Mouse (Mus musculus) forebrain, embryonic 14.5 days (tissue): ENCODE data around the gene Adprh. TPM values are rescaled to one million over a fixed set of nuclear protein-coding genes. Genes with fewer than 3 reads are reported as not detected.

Source experiments
- ATAC-seq: fragments of 200-750 bp; cut with Nextera tagmentation; 2 replicates; pipeline ENCODE4 v1.8.0; 2017; ENCODE audit warnings: mild to moderate bottlenecking, moderate library complexity
- DNase-seq: peaks from one replicate; pipeline ENCODE4 v3.0.0-alpha.2; 2015; ENCODE audit warnings: low spot score
- H3K27ac ChIP-seq: fragments of 300-500 bp; sonication (generic); 2 replicates; pipeline ENCODE4 v1.5.1; 2014; ENCODE audit warnings: low read depth, mild to moderate bottlenecking, control low read depth, low read length, moderate library complexity
- H3K27me3 ChIP-seq: fragments of 300-500 bp; sonication (generic); replicated peaks from 2 replicates; pipeline ENCODE4 v1.6.1; 2014; ENCODE audit warnings: low read length, control low read depth, mixed read lengths; ENCODE audit not compliant: control insufficient read depth, insufficient read depth
- H3K36me3 ChIP-seq: fragments of 300-500 bp; sonication (generic); 2 replicates; pipeline ENCODE4 v1.6.1; 2014; ENCODE audit warnings: low read length, control low read depth; ENCODE audit not compliant: control insufficient read depth, insufficient read depth
- H3K4me1 ChIP-seq: fragments of 300-500 bp; sonication (generic); 2 replicates; pipeline ENCODE4 v1.6.1; 2014; ENCODE audit warnings: antibody characterized with exemption, low read length, control low read depth; ENCODE audit not compliant: control insufficient read depth, insufficient read depth
- H3K4me2 ChIP-seq: fragments of 300-500 bp; sonication (generic); 2 replicates; pipeline ENCODE4 v1.6.1; 2014; ENCODE audit warnings: mild to moderate bottlenecking, control low read depth, low read length
- H3K4me3 ChIP-seq: fragments of 300-500 bp; sonication (generic); 2 replicates; pipeline ENCODE4 v1.5.1; 2014; ENCODE audit warnings: low read depth, low read length, control low read depth
- H3K9ac ChIP-seq: fragments of 300-500 bp; sonication (generic); 2 replicates; pipeline ENCODE4 v1.6.1; 2014; ENCODE audit warnings: mild to moderate bottlenecking, low read length, control low read depth, moderate library complexity
- H3K9me3 ChIP-seq: fragments of 300-500 bp; sonication (generic); replicated peaks from 2 replicates; pipeline ENCODE4 v1.6.1; 2016; ENCODE audit warnings: low read length, control low read depth, mixed read lengths; ENCODE audit not compliant: control insufficient read depth
- WGBS: fragments of 180-500 bp; shearing (Covaris S2); extraction: QIAGEN DNeasy Blood & Tissue Kit; methylation state at CpG from one replicate; pipeline ENCODE4 v1.1.7; 2014; 5-methylcytosine and 5-hydroxymethylcytosine counted together
- polyA plus RNA-seq: library from polyadenylated mRNA; unstranded; fragments of >200 nt; fragmentation: Nextera tagmentation; extraction: Ambion mirVana; gene quantifications from 2 replicates; pipeline ENCODE4 v1.2.1, GENCODE M21; 2014

Gene Adprh
- polyA plus RNA-seq, 1 experiment from 2014 or later: 124 TPM

GRCm38 (mm10) chr16:38439190-38439589, 13.3 kb downstream of the Adprh start:
- DNase-seq: no peak
- 81% methylated on average over 1 of the region's 1 CpGs for WGBS

DNA sequence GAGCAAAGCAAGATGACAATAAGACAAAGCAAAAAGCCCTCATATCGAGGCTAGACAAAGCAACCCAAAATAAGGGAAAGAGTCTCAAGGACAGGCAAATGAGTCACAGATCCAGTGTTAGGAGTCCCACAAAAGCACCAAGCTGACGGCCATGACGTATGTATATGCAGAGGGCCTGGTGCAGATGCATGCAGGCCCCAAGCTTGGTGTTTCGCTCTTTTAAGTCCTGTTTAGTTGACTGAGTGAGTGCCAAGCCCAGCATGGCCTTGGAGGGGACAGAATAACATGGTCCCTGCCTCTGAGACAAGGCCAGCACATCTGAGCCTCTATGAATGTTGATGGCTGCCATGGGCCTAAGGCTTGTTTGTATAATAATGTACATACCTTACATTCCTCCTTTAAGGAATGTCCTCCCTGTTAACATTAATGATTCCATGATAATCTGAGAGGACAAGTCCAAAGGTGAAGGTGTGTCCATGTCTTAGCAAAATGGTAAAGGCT, 18.2 kb downstream of the Adprh start:
- 82% methylated on average over 4 of the region's 4 CpGs for WGBS
- no peak overlapping the region for H3K4me3 ChIP-seq
- H3K27ac ChIP-seq: no peak overlapping the region
- no peak overlapping the region for H3K9ac ChIP-seq
- no peaks in the 10 kb centered on the region for H3K27me3 ChIP-seq
- no peaks in the 10 kb centered on the region for H3K9me3 ChIP-seq
- no peak overlapping the region for H3K4me2 ChIP-seq
- no peak for DNase-seq
- H3K4me1 ChIP-seq: no peaks in the 10 kb centered on the region
- no peak for ATAC-seq
- no peaks in the 10 kb centered on the region for H3K36me3 ChIP-seq

More at GRCm38 (mm10) chr16:38439190-38439589, 13.3 kb downstream of the Adprh start:
- H3K27me3 ChIP-seq: no peaks in the 10 kb centered on the region
- H3K4me1 ChIP-seq: no peaks in the 10 kb centered on the region
- H3K27ac ChIP-seq: no peak overlapping the region
- no peak overlapping the region for H3K9ac ChIP-seq
- H3K4me2 ChIP-seq: no peak overlapping the region
- no peak overlapping the region for H3K4me3 ChIP-seq
- no peak for ATAC-seq
- H3K9me3 ChIP-seq: no peaks in the 10 kb centered on the region
- peaks cover 15% of the 10 kb centered on the region for H3K36me3 ChIP-seq

DNA sequence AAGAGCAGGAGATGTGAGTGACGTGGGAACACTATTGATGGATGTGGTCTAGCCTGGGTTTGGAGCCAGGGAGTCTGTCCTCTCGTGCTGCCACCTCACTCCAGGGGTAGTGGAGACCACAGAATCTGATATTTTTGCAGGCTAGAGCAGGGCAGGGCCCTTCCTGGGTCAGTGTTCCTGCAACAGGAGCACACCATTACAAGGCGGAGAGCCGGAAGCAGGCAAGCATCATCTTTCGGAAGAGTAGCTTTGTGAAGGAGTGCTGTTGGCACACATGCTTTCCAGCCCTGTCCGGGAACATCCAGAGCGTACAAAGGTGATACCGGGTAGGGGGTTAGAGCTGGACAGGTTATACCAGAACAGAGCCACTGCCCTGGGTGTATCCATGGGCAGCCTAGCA, 19.0 kb downstream of the Adprh start:
- ATAC-seq (no peak), DNase-seq (no peak)
- Histone ChIP-seq H3K9ac (no peak overlapping the region), H3K27me3 (no peaks in the 10 kb centered on the region), H3K4me2 (no peak overlapping the region), H3K9me3 (no peaks in the 10 kb centered on the region), H3K4me1 (no peaks in the 10 kb centered on the region), H3K36me3 (no peaks in the 10 kb centered on the region), H3K27ac (no peak overlapping the region), H3K4me3 (no peak overlapping the region)
- 91% methylated on average over 8 of the region's 8 CpGs for WGBS

DNA sequence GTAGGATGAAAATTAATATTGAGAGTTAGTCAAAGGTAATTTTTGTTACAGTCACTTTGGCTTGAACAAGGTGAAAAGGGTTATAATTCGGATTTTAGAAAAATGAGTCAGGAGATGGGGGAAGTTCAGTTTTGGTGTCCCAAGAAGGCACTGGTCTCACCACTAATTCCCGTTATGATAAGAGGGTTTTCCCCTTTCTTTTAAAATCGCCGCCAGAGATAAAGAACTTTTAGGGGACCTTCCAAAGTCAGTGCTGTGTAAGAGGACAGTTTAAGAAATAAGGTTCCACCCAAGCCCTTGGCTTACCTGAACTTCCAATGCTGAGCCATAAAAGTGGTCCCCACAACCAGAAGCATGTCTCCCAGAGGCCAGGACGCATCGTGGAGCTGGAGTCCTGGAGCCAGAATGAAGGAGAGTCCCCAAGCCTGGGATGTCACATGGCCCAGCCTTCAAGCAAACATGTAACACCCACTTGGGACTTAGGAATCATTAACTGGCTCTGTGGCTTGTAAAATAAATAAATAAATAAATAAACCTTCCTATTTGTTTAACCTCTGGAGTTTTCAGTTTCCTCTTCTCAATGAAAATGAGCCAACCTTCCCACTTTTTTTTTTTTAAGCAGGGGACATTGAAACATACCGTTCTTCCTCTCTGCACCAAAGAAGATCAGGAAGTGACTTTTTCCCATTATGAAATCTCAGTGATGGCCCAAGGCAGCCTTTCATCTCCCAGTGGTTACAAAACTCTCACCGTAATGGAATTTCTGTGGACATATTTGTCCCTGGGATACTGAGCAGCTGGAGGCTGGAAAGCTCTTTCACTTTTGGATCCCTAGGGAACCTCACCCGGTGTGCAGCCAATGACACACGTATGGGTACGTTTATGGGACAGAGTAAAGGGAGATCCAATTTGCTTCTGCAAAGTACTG, 19.7 kb downstream of the Adprh start, which contains the start of gene Pla1a:
Gene Pla1a (minus strand): TSS at position 648 of the 928 bp plus-strand sequence.
- Histone ChIP-seq H3K4me3 (no peak within 1 kb of the TSS), H3K36me3 (no peaks in the 10 kb centered on the region), H3K4me2 (no peak within 1 kb of the TSS), H3K27me3 (no peaks in the 10 kb centered on the region), H3K27ac (no peak within 1 kb of the TSS), H3K9ac (no peak within 1 kb of the TSS), H3K4me1 (no peaks in the 10 kb centered on the region), H3K9me3 (no peaks in the 10 kb centered on the region)
- ATAC-seq (no peak), DNase-seq (no peak)
- 89% methylated on average over 11 of the region's 11 CpGs for WGBS

GRCm38 (mm10) chr16:38431446-38432185, 20.9 kb downstream of the Adprh start:
- Histone ChIP-seq H3K27ac (no peak overlapping the region), H3K27me3 (no peaks in the 10 kb centered on the region), H3K4me1 (no peaks in the 10 kb centered on the region), H3K9me3 (no peaks in the 10 kb centered on the region), H3K4me2 (no peak overlapping the region), H3K36me3 (no peaks in the 10 kb centered on the region), H3K4me3 (no peak overlapping the region), H3K9ac (no peak overlapping the region)
- WGBS: 33% methylated on average over 13 of the region's 13 CpGs
- ATAC-seq: no peak
- DNase-seq: no peak

- Histone ChIP-seq H3K27me3 (no peaks in the 10 kb centered on the region), H3K4me3 (no peak overlapping the region), H3K36me3 (no peaks in the 10 kb centered on the region), H3K9me3 (no peaks in the 10 kb centered on the region), H3K4me2 (no peak overlapping the region), H3K4me1 (no peaks in the 10 kb centered on the region), H3K9ac (no peak overlapping the region), H3K27ac (no peak overlapping the region)
- ATAC-seq (no peak), DNase-seq (no peak)
- WGBS: 84% methylated on average over 1 of the region's 1 CpGs
Measured at GRCm38 (mm10) chr16:38425799-38426198, 26.7 kb downstream of the Adprh start.

GRCm38 (mm10) chr16:38425374-38425773, 27.1 kb downstream of the Adprh start:
- Histone ChIP-seq H3K4me1 (no peaks in the 10 kb centered on the region), H3K36me3 (no peaks in the 10 kb centered on the region), H3K9me3 (no peaks in the 10 kb centered on the region), H3K27ac (no peak overlapping the region), H3K27me3 (no peaks in the 10 kb centered on the region), H3K9ac (no peak overlapping the region), H3K4me2 (no peak overlapping the region), H3K4me3 (no peak overlapping the region)
- 84% methylated on average over 2 of the region's 2 CpGs for WGBS
- no peak for ATAC-seq
- DNase-seq: no peak

DNA sequence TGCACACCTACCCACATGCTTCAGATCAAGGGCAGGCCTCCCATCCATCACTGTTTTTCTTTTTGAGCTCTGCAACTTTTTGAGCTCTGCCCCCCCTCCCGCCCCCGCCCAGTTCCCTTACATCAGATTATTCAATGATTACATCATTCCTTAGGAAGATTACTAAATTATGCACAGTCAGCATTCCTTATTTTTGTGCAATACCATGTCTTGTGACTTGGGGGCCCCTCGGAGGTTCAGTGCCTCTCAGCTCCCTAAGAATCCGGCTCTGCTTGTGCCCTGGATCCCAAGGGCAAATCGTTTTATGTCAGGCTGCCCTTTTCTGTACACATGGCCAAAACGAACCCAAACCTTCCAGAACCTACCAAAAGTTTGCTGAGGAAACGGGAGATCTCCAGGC, 37.5 kb downstream of the Adprh start:
- ATAC-seq: no peak
- H3K4me3 ChIP-seq: no peak overlapping the region
- H3K4me2 ChIP-seq: no peak overlapping the region
- H3K36me3 ChIP-seq: no peaks in the 10 kb centered on the region
- H3K9me3 ChIP-seq: no peaks in the 10 kb centered on the region
- no peak for DNase-seq
- no peak overlapping the region for H3K9ac ChIP-seq
- H3K27me3 ChIP-seq: no peaks in the 10 kb centered on the region
- no peak overlapping the region for H3K27ac ChIP-seq
- 78% methylated on average over 7 of the region's 7 CpGs for WGBS
- H3K4me1 ChIP-seq: no peaks in the 10 kb centered on the region
